Mouse (Mus musculus) adipose tissue, adult 10 weeks (tissue): ENCODE results near the gene Mfsd11. TPM values are rescaled to one million over a fixed set of nuclear protein-coding genes. Genes with fewer than 3 reads are reported as not detected.

Source experiments
- polyA plus RNA-seq: library from polyadenylated mRNA; stranded (reverse); fragments of 350-450 nt; fragmentation: Illumina TruSeq; extraction: RNeasy Lipid Tissue Mini Kit (QIAGEN cat#74804); gene quantifications from one replicate; pipeline ENCODE4 v1.2.3, GENCODE M21; 2014; ENCODE audit warnings: low read depth, low replicate concordance

Gene Mfsd11
- 41.4 TPM for polyA plus RNA-seq

DNA sequence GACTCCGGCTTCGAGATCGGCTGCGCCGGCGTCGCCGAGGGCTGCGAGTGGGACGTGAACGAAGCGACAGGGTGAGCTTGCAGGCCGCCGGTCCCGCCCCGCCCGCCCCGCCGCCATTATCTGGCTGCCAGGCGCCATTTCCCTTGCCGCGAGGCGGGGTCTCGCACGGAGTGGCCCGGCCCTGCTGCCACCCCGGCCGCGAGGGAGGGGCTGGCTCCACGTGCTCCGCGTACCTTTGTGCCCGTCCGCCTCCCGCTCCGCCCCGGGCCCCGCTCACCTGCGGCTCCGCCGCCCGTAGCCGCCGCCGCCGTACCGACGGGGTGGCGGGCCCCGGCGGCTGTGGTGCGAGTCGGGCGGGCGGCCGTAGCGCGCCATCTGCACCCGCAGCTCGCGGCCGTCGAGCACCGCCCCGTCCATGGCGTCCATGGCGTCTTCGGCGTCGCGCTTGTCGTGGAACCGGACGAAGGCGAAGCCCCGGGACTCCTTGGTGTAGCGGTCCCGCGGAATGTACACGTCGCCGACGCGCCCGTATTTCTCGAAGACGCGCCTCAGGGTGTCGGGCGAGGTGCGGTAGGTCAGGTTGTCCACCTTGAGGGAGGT, at the start of gene Mfsd11:
Mfsd11 (plus strand) TSS at position 150 of the 600 bp plus-strand sequence.

GRCm38 (mm10) chr11:116827534-116828165, 24.6 kb upstream of the Mfsd11 start, which contains the start of gene Mxra7:
Gene Mxra7, minus strand, starts transcription at chr11:116828046.

GRCm38 (mm10) chr11:116843261-116844233, 8.7 kb upstream of the Mfsd11 start, which contains the start of the genes Mettl23 and Jmjd6:
Gene Mettl23, plus strand, starts transcription at chr11:116843278.
Gene Jmjd6, minus strand, starts transcription at chr11:116843449.

GRCm38 (mm10) chr11:116852891-116853511, 761 bp downstream of the Mfsd11 start, which contains the start of gene Srsf2:
Gene Srsf2, minus strand, starts transcription at chr11:116853094.

DNA sequence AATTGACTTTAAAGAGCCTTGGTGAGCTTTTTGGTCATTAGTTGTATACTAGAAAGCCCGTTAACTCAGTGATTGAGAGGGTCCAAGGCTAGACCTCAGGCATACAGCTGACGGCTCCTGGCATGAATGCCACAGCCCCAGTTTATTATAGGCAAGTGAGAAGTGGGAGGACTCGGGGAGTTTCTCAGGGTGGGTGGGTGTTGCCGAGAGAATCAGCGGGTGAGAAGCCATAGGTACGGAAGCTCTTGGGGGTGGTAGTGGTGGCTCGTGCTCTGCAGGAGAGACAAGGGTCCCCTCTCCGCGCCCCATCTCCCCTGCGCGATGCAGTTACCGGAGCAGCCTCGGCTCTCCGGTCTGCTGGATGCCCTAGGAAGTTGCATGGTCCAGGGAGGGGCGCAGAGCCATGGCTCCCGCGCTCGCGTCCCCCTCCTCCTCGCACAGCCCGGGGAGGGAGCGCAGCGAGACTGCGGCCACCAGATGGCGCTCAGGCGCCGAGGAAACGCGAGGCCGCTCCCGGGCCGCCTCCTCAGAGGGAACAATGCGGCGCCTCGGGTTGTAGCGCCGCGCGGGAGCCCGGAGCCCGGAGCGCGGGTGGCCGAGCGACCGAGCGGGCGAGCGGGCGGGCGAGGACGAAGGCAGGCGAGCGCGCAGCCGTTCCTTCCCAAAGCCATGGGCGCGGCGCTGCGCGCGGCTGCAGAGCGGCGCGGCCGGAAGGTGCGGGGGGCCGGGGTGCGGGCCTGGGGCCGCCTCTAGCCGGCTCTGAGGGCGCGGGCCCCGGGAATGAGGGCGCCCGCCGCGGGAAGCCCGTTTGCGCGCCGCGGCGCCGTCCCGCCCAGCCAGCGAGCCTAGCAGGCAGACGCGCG, 66.3 kb downstream of the Mfsd11 start, which contains the start of gene Mgat5b:
Mgat5b (plus strand) TSS at position 541 of the 863 bp plus-strand sequence.

Other genes with a start within 250 kb of the Mfsd11 start
- gene Rhbdf2, start 225.4 kb upstream of the Mfsd11 start, polyA plus RNA-seq, result 14.5 TPM
- 3.3 TPM for gene Prcd, start 198.9 kb upstream of the Mfsd11 start, polyA plus RNA-seq
- 43.7 TPM for gene Cygb, start 198.1 kb upstream of the Mfsd11 start, polyA plus RNA-seq
- not detected for gene St6galnac1, start 76.9 kb upstream of the Mfsd11 start, polyA plus RNA-seq
- gene Mxra7, start 24.4 kb upstream of the Mfsd11 start, polyA plus RNA-seq, result 15.9 TPM
- 27.8 TPM for gene Mettl23, start 9.2 kb upstream of the Mfsd11 start, polyA plus RNA-seq
- gene Jmjd6, start 9.0 kb upstream of the Mfsd11 start, polyA plus RNA-seq, result 29.4 TPM
- 261 TPM for gene Srsf2, start 654 bp downstream of the Mfsd11 start, polyA plus RNA-seq
- gene Mgat5b, start 66.4 kb downstream of the Mfsd11 start, polyA plus RNA-seq, result not detected